Mouse (Mus musculus) left cerebral cortex, adult 2 months (tissue): ENCODE data around the gene Uba1y. TPM values are rescaled to one million over a fixed set of nuclear protein-coding genes. Genes with fewer than 3 reads are reported as not detected.
"Not testable (repeated sequence)": the region's sequence is repeated elsewhere in the genome, so short reads cannot be mapped to it uniquely, and the experiment has no call there.

Experiments used
- DNase-seq, 2 experiments: peaks; one replicate each; pipeline ENCODE4 v3.0.0; 2021 to 2022; ENCODE audit warnings: low spot score in 2 of 2, mixed read lengths in 1 of 2; ENCODE audit errors: extremely low spot score in 1 of 2
- H3K27ac ChIP-seq: fragments of 200-600 bp; 2 replicates; pipeline ENCODE4 v1.8.1; 2022
- H3K4me3 ChIP-seq: fragments of 200-600 bp; 2 replicates; pipeline ENCODE4 v1.8.1; 2022
- CTCF ChIP-seq: fragments of 200-600 bp; IDR thresholded peaks from 2 replicates; pipeline ENCODE4 v1.8.1; 2022; ENCODE audit warnings: antibody characterized with exemption, mild to moderate bottlenecking, moderate library complexity
- intact Hi-C: fragments of 180-260 bp; cut with DNase I; formaldehyde crosslinking; loops from one replicate; pipeline ENCODE4 v1.15.1; 2025
- long read RNA-seq, 2 experiments: library from polyadenylated mRNA; stranded (forward); transcript quantifications; one replicate each; pipeline ENCODE4 v2.0.0; 2021; ENCODE audit warnings: borderline mapping rate in 2 of 2
- total RNA-seq, 2 experiments: library from RNA; stranded (reverse); gene quantifications; 2 replicates each; pipeline ENCODE4 v1.2.3; 2021

The Uba1y gene
- total RNA-seq = not detected
- long read RNA-seq, experiment 1 = 0 reads
- long read RNA-seq, experiment 2 = 0 reads

- DNase-seq = no peak
- no peak within 1 kb of the TSS for H3K27ac ChIP-seq
Measured at GRCm38 (mm10) chrY:818396-818795, at the start of gene Uba1y. Uba1y (plus strand) TSS chrY:818649.

GRCm38 (mm10) chrY:797309-797708 lies 21.1 kb upstream of the Uba1y start, which contains the start of gene Zfy1:
Zfy1 (minus strand) TSS chrY:797409.
- DNase-seq, H3K27ac ChIP-seq, intact Hi-C loops, H3K4me3 ChIP-seq: not testable (repeated sequence)

More at GRCm38 (mm10) chrY:818396-818795, at the start of gene Uba1y:
- TF ChIP-seq CTCF = no peak
- no peak within 1 kb of the TSS for H3K4me3 ChIP-seq
- intact Hi-C loops = no loop called here

GRCm38 (mm10) chrY:808991-809661 lies 9.3 kb upstream of the Uba1y start:
- no peak for DNase-seq
- no peak overlapping the region for H3K4me3 ChIP-seq
- TF ChIP-seq CTCF = no peak
- no peak overlapping the region for H3K27ac ChIP-seq
- intact Hi-C loops = no loop called here

GRCm38 (mm10) chrY:872404-872803 lies 54.0 kb downstream of the Uba1y start:
- intact Hi-C loops = no loop called here
- no peak for TF ChIP-seq CTCF
- no peak overlapping the region for H3K4me3 ChIP-seq
- no peak overlapping the region for H3K27ac ChIP-seq
- no peak for DNase-seq

GRCm38 (mm10) chrY:872855-873549 lies 54.6 kb downstream of the Uba1y start:
- intact Hi-C loops = no loop called here
- DNase-seq = no peak
- H3K4me3 ChIP-seq = no peak overlapping the region
- no peak for TF ChIP-seq CTCF
- no peak overlapping the region for H3K27ac ChIP-seq

Other genes with a start within 250 kb of the Uba1y start
- gene Zfy1, start 21.2 kb upstream of the Uba1y start, total RNA-seq = not detected
- 10 to 100 TPM in 1 of 2 experiments, not detected in 1; 21.2 TPM for gene Kdm5d, start 79.1 kb downstream of the Uba1y start, total RNA-seq
- 10 to 100 TPM in 1 of 2 experiments, not detected in 1; 61.0 TPM for gene Eif2s3y, start 191.9 kb downstream of the Uba1y start, total RNA-seq